Mouse (Mus musculus) olfactory bulb, adult 2 months (tissue): ENCODE results near the gene Prkcb. TPM values are rescaled to one million over a fixed set of nuclear protein-coding genes. Genes with fewer than 3 reads are reported as not detected.

ENCODE experiments used
- H3K27ac ChIP-seq: fragments of 200-500 bp; 2 replicates; pipeline ENCODE4 v1.5.1; 2012; ENCODE audit warnings: low read depth, low read length; ENCODE audit not compliant: insufficient read depth
- H3K4me1 ChIP-seq: fragments of 200-500 bp; 2 replicates; pipeline ENCODE4 v1.6.1; 2012; ENCODE audit warnings: low read length; ENCODE audit not compliant: control insufficient read depth, insufficient read depth
- H3K4me3 ChIP-seq: fragments of 200-500 bp; 2 replicates; pipeline ENCODE4 v1.5.1; 2012; ENCODE audit warnings: mild to moderate bottlenecking, low read depth, low read length, moderate library complexity; ENCODE audit not compliant: insufficient read depth
- CTCF ChIP-seq: fragments of 200-500 bp; IDR thresholded peaks from 2 replicates; pipeline ENCODE4 v1.5.1; 2012; ENCODE audit warnings: low read depth, mild to moderate bottlenecking, low read length, moderate library complexity; ENCODE audit not compliant: insufficient read depth
- POLR2A ChIP-seq: fragments of 200-500 bp; IDR thresholded peaks from 2 replicates; pipeline ENCODE4 v1.6.1; 2012; ENCODE audit warnings: mild to moderate bottlenecking, low read depth, low read length, moderate library complexity; ENCODE audit not compliant: insufficient read depth
- WGBS: fragments of 180-500 bp; shearing (Covaris S2); methylation state at CpG from one replicate; pipeline ENCODE4 v1.1.7; 2018; 5-methylcytosine and 5-hydroxymethylcytosine counted together
- polyA plus RNA-seq: library from polyadenylated mRNA; stranded (reverse); fragments of >200 nt; gene quantifications from 2 replicates; pipeline ENCODE4 v1.2.4, GENCODE M21; 2012; ENCODE audit warnings: low replicate concordance; ENCODE audit not compliant: missing spikeins, insufficient read depth, insufficient read length

Gene Prkcb
- polyA plus RNA-seq, 1 experiment, result 694 TPM

DNA sequence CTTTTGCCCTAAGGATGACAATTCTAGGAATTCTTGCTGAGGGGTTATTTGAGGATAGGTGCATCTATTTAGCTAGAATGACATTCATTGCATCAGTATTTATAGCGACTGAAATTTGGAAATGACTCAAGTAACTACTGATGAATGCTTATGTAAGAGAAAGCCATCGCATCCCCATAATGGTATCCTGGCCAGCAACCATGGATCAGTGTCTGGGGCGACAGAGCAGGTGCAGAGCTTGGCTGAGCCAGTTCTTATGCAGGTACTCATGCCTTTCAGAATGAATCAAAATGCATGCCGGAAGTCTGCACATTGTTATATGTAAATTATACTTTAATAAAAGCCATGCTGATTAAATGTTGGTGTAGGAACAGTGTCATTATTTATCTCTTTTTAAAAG lies 143.8 kb downstream of the Prkcb start:
- Histone ChIP-seq H3K4me1 (peaks cover 14% of the 10 kb centered on the region; the same call in 1 of the 2 replicates), H3K4me3 (no peak overlapping the region), H3K27ac (no peak overlapping the region)
- TF ChIP-seq POLR2A (no peak), CTCF (no peak)
- WGBS, result 66% methylated on average over 4 of the region's 4 CpGs

DNA sequence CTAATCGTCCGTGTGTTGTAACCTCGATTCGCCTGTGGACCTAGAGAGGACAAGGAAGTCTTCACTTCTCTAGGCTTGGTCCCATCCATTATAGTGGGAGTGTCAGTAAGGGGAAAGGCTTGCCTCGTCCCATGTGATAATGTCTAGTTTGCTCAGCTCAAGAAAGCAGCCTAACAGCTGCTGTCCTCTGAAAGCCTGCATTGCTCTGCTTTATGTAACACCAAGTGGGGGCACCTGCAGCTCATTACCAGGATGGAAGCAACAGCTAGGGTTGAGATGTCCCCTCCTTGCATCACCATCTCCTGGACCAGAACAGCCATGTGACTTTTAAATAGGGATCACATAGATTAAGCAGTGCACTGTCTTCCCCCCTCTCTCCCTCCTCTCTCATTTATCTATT lies 144.8 kb downstream of the Prkcb start:
- H3K27ac ChIP-seq, result no peak overlapping the region
- no peak for TF ChIP-seq CTCF
- no peak for TF ChIP-seq POLR2A
- no peak overlapping the region for H3K4me3 ChIP-seq
- H3K4me1 ChIP-seq, result peaks cover 14% of the 10 kb centered on the region; the same call in 1 of the 2 replicates
- 63% methylated on average over 5 of the region's 5 CpGs for whole genome bisulfite sequencing

DNA sequence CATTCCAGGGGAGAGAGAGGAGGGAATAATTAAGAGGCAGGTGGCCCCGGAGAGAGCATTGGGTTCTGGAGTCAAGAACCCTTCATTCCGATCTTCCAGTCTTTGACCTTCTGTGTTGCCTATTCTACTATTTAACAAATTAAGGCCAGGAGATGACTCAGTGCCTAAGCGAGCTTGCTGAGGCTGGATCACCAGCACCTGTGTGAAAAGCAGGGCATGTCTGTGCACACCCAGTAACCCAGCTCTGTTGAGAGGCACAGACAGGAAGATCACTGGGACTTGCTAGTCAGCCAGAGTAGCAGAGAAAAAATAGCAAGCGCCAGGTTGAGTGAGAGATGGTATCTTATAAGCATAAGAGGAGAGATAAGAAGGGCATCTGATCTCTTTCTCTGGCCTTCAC lies 146.4 kb downstream of the Prkcb start:
- 67% methylated on average over 4 of the region's 4 CpGs for WGBS
- TF ChIP-seq CTCF (no peak), POLR2A (no peak)
- no peak overlapping the region for H3K4me3 ChIP-seq
- peaks cover 14% of the 10 kb centered on the region; the same call in 1 of the 2 replicates for H3K4me1 ChIP-seq
- H3K27ac ChIP-seq, result no peak overlapping the region

DNA sequence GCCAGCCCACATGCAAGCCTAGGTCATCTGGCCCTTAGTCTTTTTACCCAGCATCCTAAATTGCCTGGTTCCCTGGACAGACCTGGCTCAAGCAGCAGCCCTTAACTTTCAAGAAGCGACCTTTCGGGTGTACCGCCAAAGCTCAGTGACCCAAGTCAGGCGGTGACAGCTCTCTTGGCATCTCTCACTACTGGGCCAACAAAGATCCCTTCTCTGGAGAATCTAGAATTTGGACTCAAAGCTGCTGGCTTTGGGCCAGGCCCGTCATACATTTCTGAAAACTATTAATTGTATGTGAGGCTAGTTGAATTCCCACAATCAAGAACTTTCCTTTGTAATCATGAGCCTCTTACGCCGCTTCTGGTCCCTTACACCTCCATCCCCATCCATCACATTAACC lies 147.0 kb downstream of the Prkcb start:
- peaks cover 14% of the 10 kb centered on the region; the same call in 1 of the 2 replicates for H3K4me1 ChIP-seq
- no peak overlapping the region for H3K4me3 ChIP-seq
- 88% methylated on average over 7 of the region's 7 CpGs for WGBS
- no peak overlapping the region for H3K27ac ChIP-seq
- TF ChIP-seq CTCF, result no peak
- no peak for TF ChIP-seq POLR2A

DNA sequence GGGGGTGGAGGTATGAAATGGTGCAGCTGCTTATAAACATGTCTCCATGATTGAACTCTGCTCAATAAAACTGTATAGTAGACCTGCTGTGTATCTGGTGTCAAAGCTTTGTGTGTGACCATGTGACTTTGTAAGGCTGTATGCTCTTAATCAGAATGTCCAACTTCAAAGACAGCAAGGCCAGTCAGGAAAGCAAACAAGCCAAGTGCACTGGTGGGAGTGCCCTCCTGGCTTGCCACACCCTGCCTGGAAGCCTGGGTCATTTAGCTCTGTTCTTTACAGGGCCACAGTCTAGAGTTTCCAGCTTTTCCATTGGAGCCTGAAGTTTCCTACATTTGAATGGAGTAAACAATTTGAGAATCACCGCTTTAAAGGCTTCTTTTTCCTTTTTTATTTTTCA lies 148.8 kb downstream of the Prkcb start:
- TF ChIP-seq CTCF (no peak), POLR2A (no peak)
- WGBS, result 82% methylated on average over 1 of the region's 1 CpGs
- Histone ChIP-seq H3K4me1 (peaks cover 14% of the 10 kb centered on the region; the same call in 1 of the 2 replicates), H3K27ac (no peak overlapping the region), H3K4me3 (no peak overlapping the region)

DNA sequence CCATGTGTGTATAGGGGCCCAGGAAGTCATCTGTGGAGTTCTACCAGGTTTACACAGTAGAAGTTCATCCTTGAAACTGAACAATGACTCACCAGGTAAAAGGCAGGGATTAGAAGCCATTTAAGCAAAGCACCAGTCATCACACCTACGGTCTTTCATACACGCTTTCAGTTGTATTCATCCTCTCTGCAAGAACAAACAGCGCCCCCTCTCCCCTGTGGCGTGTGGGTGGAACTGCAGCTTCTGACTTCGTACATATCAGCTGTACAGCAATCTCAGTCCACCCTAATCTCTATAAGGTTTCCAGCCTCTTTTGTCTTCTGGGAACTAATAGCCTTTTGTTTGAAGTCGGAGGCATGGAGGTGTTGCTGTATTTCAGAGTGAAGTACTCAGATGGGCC lies 156.5 kb downstream of the Prkcb start:
- TF ChIP-seq POLR2A (no peak), CTCF (peak; percentile 35; the same call in 1 of the 2 replicates)
- H3K4me3 ChIP-seq, result no peak overlapping the region
- WGBS, result 60% methylated on average over 6 of the region's 6 CpGs
- no peak overlapping the region for H3K27ac ChIP-seq
- H3K4me1 ChIP-seq, result no peaks in the 10 kb centered on the region

DNA sequence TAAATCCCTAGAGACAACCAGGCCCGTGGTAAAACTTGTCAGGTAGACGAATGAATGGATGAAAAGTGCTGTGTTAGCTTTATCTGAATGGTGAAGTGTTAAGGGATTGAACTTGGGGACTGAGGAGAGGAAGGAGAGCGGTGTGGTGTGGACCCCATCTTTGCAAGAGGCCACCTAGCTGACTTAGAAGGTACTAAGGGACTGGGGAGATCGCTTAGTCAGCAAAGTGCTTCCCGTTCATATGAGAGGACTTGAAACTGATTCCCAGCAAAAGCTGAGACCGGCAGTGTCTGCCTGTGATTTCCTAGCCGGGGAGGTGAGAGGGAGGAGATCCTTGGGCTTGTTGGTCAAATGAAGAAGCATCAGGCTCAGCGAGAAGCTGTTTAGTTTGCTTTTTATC lies 164.1 kb downstream of the Prkcb start:
- TF ChIP-seq CTCF, result no peak
- Histone ChIP-seq H3K27ac (no peak overlapping the region), H3K4me3 (no peak overlapping the region), H3K4me1 (peaks cover 3% of the 10 kb centered on the region; the same call in 1 of the 2 replicates)
- 79% methylated on average over 8 of the region's 8 CpGs for WGBS

DNA sequence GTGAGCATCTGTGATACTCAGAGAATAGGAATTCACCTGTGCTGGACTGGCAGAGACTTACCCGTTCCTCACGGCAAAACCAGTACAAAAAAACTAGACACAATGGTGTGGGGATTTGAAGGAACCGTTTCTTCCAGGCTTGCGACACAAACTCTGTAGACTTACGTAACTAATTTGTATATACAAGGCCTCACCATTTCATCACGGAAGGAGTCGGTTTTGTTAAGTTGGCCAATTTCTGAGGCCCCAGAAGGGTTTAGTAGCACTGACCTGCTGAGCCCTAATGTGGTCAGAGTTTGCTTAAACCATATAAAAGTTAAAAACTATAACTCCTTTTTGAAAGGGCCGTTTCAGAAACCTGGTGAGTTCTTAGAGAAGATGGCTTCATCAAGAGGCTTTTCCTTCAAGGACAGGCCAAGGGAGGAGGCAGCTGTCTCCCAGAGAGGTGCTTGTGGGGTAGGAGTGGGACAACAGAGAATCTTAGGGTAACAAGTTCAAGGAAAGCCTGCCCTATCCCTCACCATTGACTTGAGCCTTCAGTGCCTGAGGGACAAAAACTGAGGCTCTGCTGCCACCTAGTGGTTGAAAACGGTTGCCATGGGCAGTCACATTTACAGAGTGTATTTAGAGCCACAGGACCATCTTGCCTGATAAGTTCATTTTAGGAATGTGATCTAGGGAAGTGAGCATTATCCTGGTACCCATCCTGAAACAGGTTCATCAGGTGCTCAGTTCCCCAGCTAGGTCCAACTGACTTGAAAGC lies 170.8 kb downstream of the Prkcb start:
- Histone ChIP-seq H3K4me3 (no peak overlapping the region), H3K27ac (no peak overlapping the region), H3K4me1 (no peaks in the 10 kb centered on the region)
- 62% methylated on average over 9 of the region's 9 CpGs for WGBS
- TF ChIP-seq POLR2A (no peak), CTCF (peak; percentile 56)

DNA sequence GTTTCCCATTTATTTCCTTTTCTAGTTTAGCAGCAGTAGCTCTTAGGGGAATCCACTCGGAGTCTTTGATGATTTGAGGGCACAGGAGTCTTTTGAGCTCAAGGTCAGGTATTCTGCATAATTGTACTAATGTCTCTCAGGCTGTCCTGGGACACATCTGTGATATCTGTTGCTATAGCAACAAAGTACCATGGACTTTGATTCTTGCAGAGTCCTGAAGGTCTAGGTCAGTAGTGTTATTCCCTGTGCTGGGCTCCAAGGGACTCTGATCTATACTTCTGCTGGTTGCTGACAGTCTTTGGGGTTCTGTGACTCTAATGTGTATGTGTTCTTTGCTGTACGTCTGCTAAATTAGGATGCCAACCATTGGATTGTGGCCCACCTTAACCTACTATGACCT lies 171.5 kb downstream of the Prkcb start:
- Histone ChIP-seq H3K4me1 (no peaks in the 10 kb centered on the region), H3K27ac (no peak overlapping the region), H3K4me3 (no peak overlapping the region)
- TF ChIP-seq CTCF, result no peak
- no peak for TF ChIP-seq POLR2A
- WGBS, result 53% methylated on average over 2 of the region's 2 CpGs
